Mouse (Mus musculus) heart, adult 2 months (tissue): Measurements from ENCODE around the gene Asap2. TPM values are rescaled to one million over a fixed set of nuclear protein-coding genes. Genes with fewer than 3 reads are reported as not detected.
"Not testable (repeated sequence)": the region's sequence is repeated elsewhere in the genome, so short reads cannot be mapped to it uniquely, and the experiment has no call there.

ENCODE experiments used
- DNase-seq, 2 experiments: peaks; one replicate each; pipeline ENCODE4 v3.0.0; 2021
- H3K27ac ChIP-seq: fragments of 200-600 bp; 2 replicates; pipeline ENCODE4 v1.8.1; 2022
- H3K27me3 ChIP-seq: fragments of 200-500 bp; 2 replicates; pipeline ENCODE4 v1.6.1; 2012; ENCODE audit warnings: mild to moderate bottlenecking, low read length, inconsistent platforms, mixed read lengths; ENCODE audit not compliant: control insufficient read depth, insufficient read depth
- H3K36me3 ChIP-seq: fragments of 200-500 bp; 2 replicates; pipeline ENCODE4 v1.6.1; 2012; ENCODE audit warnings: low read length, inconsistent platforms; ENCODE audit not compliant: control insufficient read depth, insufficient read depth
- H3K4me1 ChIP-seq: fragments of 200-500 bp; 2 replicates; pipeline ENCODE4 v1.6.1; 2011; ENCODE audit warnings: low read length; ENCODE audit not compliant: control insufficient read depth, insufficient read depth
- H3K4me3 ChIP-seq: fragments of 200-600 bp; 2 replicates; pipeline ENCODE4 v1.8.1; 2022
- H3K79me2 ChIP-seq: fragments of 200-500 bp; replicated peaks from 2 replicates; pipeline ENCODE4 v1.6.1; 2012; ENCODE audit warnings: mild to moderate bottlenecking, inconsistent platforms, low read length, moderate library complexity, mixed read lengths; ENCODE audit not compliant: control insufficient read depth, insufficient read depth
- H3K9ac ChIP-seq: fragments of 200-500 bp; 2 replicates; pipeline ENCODE4 v1.6.1; 2012; ENCODE audit warnings: low read depth, mild to moderate bottlenecking, control low read depth, inconsistent platforms, low read length, mixed read lengths
- CTCF ChIP-seq: fragments of 200-600 bp; IDR thresholded peaks from 2 replicates; pipeline ENCODE4 v1.8.1; 2022; ENCODE audit warnings: antibody characterized with exemption, mild to moderate bottlenecking, moderate library complexity
- EP300 ChIP-seq: fragments of 200-500 bp; IDR thresholded peaks from 2 replicates; pipeline ENCODE4 v1.6.1; 2011; ENCODE audit warnings: low read depth, low read length, control low read depth; ENCODE audit not compliant: insufficient read depth
- POLR2A ChIP-seq: fragments of 200-500 bp; IDR thresholded peaks from 2 replicates; pipeline ENCODE4 v1.6.1; 2011; ENCODE audit warnings: mild to moderate bottlenecking, low read depth, low read length, control low read depth; ENCODE audit not compliant: insufficient read depth
- WGBS: fragments of 180-500 bp; shearing (Covaris S2); methylation state at CpG from one replicate; pipeline ENCODE4 v1.1.7; 2018; 5-methylcytosine and 5-hydroxymethylcytosine counted together
- intact Hi-C: fragments of 180-260 bp; cut with DNase I; formaldehyde crosslinking; loops from one replicate; pipeline ENCODE4 v1.15.1; 2025
- polyA plus RNA-seq: library from polyadenylated mRNA; depleted of rRNA; stranded (reverse); fragments of >200 nt; gene quantifications from 2 replicates; pipeline ENCODE4 v1.2.3, GENCODE M21; 2012
- total RNA-seq, 2 experiments: library from RNA; stranded (reverse); gene quantifications; 2 replicates each; pipeline ENCODE4 v1.2.3; 2021

Gene Asap2
- total and polyA plus RNA-seq, 3 experiments = 8.2 to 11.5 (median 10.3) TPM

DNA sequence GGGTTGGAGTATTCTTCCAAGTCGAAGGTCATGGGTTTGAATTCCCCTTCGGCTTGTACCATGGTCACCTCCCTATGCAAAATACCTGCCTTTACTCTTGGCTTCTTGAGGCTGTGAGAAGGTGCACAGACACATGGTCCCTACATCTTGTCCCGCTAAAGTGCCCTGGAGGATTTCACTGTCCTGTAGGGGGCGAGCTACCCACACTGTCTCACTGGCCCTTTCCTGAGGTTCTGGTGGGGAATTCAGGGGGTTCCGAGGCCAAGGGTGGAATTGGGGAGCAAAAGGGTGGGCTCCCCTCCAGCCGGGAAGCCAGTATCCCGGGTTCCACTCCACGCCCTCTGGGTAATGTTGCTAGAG is 120.8 kb downstream of the Asap2 start:
- WGBS = 2% methylated on average over 8 of the region's 8 CpGs
- peak; percentile 66 for TF ChIP-seq CTCF
- peak overlapping the region; percentile 86 for H3K27ac ChIP-seq

DNA sequence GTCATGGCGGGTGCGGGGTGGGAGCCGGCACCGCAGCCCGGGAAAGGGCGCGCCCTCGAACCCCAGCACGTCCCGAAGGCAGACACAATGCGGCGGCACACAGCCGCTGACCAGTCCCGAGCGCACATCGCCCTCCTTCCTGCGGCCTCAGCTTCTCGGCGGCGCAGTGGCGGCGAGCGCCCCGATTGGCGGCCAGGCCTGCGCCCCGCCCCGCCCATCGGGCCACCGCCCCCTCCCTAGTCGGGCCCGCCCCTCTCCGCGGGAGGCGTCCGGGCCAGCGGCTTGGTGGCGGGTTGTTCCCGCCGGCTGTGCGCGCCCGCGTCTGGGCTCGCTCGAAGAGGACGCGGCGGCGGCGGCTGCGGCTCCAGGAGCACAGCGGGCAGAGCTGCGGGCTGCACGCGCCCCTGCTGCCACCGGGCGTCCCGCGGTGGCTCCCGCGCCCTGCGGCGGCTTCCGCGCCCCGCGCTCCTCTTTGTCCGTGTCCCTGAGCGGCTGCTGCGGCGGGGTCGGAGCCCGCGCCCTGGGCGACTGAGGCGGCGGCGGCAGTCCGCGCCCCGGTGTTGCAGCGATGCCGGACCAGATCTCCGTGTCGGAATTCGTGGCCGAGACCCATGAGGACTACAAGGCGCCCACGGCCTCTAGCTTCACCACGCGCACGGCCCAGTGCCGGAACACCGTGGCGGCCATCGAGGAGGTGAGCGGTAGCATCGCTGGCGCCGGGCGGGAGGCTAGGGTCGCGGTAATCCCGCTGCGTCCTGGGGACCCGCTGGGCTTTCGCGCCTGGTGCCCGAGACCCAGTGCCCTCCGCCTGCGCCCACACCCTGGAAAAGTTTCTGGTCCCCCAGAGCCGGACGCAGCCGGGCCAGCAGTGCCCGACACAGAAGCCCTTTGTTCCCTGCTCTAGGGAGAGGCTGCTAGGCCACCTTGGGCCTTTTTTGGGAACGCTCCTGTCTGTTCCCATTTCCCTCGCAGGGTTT is 121.5 kb downstream of the Asap2 start:
- TF ChIP-seq POLR2A = peak; percentile 51; the same call in 1 of the 2 replicates
- TF ChIP-seq EP300 = no peak
- TF ChIP-seq CTCF = peak; percentile 53
- H3K4me3 ChIP-seq = peak overlapping the region; percentile 58
- DNase-seq = peak; percentile 92
- peaks cover 1% of the 10 kb centered on the region; the same call in 1 of the 2 replicates for H3K79me2 ChIP-seq
- H3K9ac ChIP-seq = peak overlapping the region; percentile 100
- peak overlapping the region; percentile 86 for H3K27ac ChIP-seq
- no peaks in the 10 kb centered on the region; the same call in 1 of the 2 replicates for H3K36me3 ChIP-seq
- intact Hi-C loops = loop anchor here (1.0 to 2.0 kb wide), 3 partner anchors 47 to 153 kb away; no protein-coding TSS in a partner anchor
- H3K4me1 ChIP-seq = peaks cover 4% of the 10 kb centered on the region
- WGBS = under 1% methylated on average over 104 of the region's 118 CpGs
- H3K27me3 ChIP-seq = no peaks in the 10 kb centered on the region

More for the DNA sequence above, 120.8 kb downstream of the Asap2 start:
- H3K79me2 ChIP-seq, H3K4me1 ChIP-seq, H3K36me3 ChIP-seq, H3K27me3 ChIP-seq, DNase-seq: not testable (repeated sequence)
- Histone ChIP-seq H3K4me3 (peak overlapping the region; percentile 58), H3K9ac (peak overlapping the region; percentile 87)
- intact Hi-C loops = loop anchor here (1.0 to 2.0 kb wide), 2 partner anchors 116 to 154 kb away; no protein-coding TSS in a partner anchor

DNA sequence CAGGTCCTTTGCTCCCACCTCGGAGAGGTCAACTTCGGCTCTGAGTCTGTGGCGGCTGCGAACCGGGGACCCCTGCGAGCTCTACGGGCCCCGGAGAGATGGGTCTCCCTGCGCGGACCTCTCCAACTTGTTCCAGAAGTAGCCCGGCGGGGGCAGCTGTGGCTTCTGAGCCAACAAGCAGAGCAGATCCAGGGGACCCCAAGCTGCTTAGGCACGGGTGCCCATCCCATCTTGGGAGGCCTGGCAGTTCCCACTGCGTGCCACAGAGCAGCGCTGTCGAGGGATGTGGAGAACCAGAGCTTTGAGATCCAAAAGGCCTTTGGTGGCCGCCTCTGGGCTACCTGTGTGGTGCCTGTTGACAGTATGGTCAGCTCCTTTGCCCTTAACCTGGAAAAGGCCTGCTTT is 122.2 kb downstream of the Asap2 start:
- peaks cover 6% of the 10 kb centered on the region for H3K4me1 ChIP-seq
- no peak for TF ChIP-seq POLR2A
- TF ChIP-seq EP300 = 0 out of 2 replicates have a peak, but pooled peaks have one; percentile 39
- peak; percentile 84 for TF ChIP-seq CTCF
- H3K27ac ChIP-seq = peak overlapping the region; percentile 86
- no peaks in the 10 kb centered on the region for H3K27me3 ChIP-seq
- H3K4me3 ChIP-seq = peak overlapping the region; percentile 58
- intact Hi-C loops = loop anchor here (2.0 kb wide), 1 partner anchor 46 kb away; no protein-coding TSS in a partner anchor
- H3K9ac ChIP-seq = peak overlapping the region; percentile 100
- H3K36me3 ChIP-seq = no peaks in the 10 kb centered on the region; the same call in 1 of the 2 replicates
- peak; percentile 71 to 77 for DNase-seq
- H3K79me2 ChIP-seq = peaks cover 1% of the 10 kb centered on the region; the same call in 1 of the 2 replicates
- 1% methylated on average over 17 of the region's 17 CpGs for WGBS

DNA sequence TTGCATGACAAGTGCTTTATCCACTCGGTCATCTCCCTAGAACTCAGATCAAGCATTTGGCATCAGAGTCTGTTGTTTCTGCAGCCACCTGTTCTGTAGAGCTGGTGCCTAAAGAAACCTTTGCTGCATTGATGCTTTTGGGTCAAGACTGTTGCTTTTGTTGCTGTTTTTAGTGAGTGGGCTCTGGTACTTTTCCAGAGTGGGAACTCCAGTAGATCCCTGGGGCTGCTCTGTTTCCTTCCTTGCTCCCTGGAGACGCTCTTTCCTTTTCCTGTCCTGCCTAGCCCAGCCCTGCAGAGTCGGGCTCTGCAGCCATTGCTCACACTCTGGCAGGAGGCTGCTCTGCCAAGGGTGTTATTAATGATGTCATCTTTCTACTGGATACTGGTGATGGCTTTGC is 129.2 kb downstream of the Asap2 start:
- Histone ChIP-seq H3K27me3 (no peaks in the 10 kb centered on the region), H3K9ac (no peak overlapping the region), H3K4me3 (no peak overlapping the region), H3K27ac (peak overlapping the region; percentile 65), H3K79me2 (peaks cover 5% of the 10 kb centered on the region), H3K36me3 (peaks cover 20% of the 10 kb centered on the region), H3K4me1 (peaks cover 16% of the 10 kb centered on the region)
- peak; percentile 54 to 69 for DNase-seq
- no peak for TF ChIP-seq POLR2A
- TF ChIP-seq EP300 = peak; percentile 83; the same call in 1 of the 2 replicates
- intact Hi-C loops = loop anchor here (2.0 kb wide), 1 partner anchor 15 kb away; no protein-coding TSS in a partner anchor
- WGBS = 37% methylated on average over 3 of the region's 3 CpGs

DNA sequence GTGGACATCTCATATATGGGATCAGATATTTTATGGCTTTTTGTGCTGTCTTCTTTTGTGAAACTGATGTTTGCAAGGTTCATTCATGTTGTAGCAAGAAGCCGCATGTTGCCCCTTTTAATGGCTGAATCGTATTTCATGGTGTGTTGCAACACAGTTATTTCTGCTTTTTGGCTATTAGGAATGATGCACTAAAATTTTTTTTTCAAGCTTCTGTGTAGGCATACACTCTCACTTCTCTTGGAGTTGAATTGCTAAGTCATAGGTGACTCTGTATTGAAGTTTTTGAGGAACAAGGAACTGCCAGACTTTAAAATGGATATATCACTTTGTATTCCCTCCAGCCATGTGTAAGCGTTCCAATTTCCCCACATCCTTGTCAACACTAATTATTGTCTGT is 132.6 kb downstream of the Asap2 start:
- TF ChIP-seq CTCF (no peak), POLR2A (no peak), EP300 (no peak)
- H3K4me1 ChIP-seq = peaks cover 24% of the 10 kb centered on the region
- 80% methylated on average over 3 of the region's 3 CpGs for WGBS
- no peak overlapping the region for H3K4me3 ChIP-seq
- no peak overlapping the region for H3K9ac ChIP-seq
- H3K79me2 ChIP-seq = peaks cover 13% of the 10 kb centered on the region
- H3K27me3 ChIP-seq = no peaks in the 10 kb centered on the region
- intact Hi-C loops = no loop called here
- no peak overlapping the region for H3K27ac ChIP-seq
- peaks cover 20% of the 10 kb centered on the region for H3K36me3 ChIP-seq
- no peak for DNase-seq

DNA sequence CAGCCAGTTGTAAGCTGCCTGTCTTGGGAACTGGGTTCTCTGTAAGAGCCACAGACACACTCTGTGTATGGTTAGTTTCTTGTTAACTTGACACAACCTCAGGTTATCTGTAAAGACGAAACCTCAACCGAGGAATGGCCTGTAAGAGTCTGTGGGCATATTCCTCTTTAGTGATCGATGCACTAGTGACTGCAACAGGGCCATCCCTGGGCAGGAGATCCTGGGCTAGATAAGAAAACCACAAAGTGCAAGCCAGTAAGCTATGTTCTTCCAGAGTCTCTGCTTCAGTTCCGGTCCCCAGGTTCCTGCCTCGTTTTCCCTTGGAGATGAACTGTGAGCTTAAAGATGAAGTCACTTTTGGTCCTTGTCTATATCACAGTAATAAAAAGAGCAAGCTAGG is 133.4 kb downstream of the Asap2 start:
- peaks cover 13% of the 10 kb centered on the region for H3K79me2 ChIP-seq
- no peak for TF ChIP-seq EP300
- no peak for TF ChIP-seq POLR2A
- no peak for TF ChIP-seq CTCF
- H3K4me1 ChIP-seq = peaks cover 26% of the 10 kb centered on the region
- H3K9ac ChIP-seq = no peak overlapping the region
- no peak for DNase-seq
- H3K4me3 ChIP-seq = no peak overlapping the region
- no peak overlapping the region for H3K27ac ChIP-seq
- WGBS = 52% methylated on average over 5 of the region's 5 CpGs
- intact Hi-C loops = no loop called here
- H3K36me3 ChIP-seq = peaks cover 16% of the 10 kb centered on the region
- no peaks in the 10 kb centered on the region for H3K27me3 ChIP-seq
